Mouse (Mus musculus) gastrocnemius, postnatal 14 days (tissue): ENCODE data around the gene Cd52. TPM values are rescaled to one million over a fixed set of nuclear protein-coding genes. Genes with fewer than 3 reads are reported as not detected.

Experiments
- DNase-seq: peaks from one replicate; pipeline ENCODE4 v3.0.0; 2021; ENCODE audit warnings: mixed read lengths
- intact Hi-C: fragments of 180-260 bp; cut with DNase I; formaldehyde crosslinking; loops from one replicate; pipeline ENCODE4 v1.15.1; 2025; ENCODE audit warnings: low total_unique reads
- total RNA-seq, 2 experiments: library from RNA; stranded (reverse); gene quantifications; 2 replicates each; pipeline ENCODE4 v1.2.3; 2021

Gene Cd52
- total RNA-seq, 2 experiments from 2014 or later, result 0.51 to 1.7 TPM

DNA sequence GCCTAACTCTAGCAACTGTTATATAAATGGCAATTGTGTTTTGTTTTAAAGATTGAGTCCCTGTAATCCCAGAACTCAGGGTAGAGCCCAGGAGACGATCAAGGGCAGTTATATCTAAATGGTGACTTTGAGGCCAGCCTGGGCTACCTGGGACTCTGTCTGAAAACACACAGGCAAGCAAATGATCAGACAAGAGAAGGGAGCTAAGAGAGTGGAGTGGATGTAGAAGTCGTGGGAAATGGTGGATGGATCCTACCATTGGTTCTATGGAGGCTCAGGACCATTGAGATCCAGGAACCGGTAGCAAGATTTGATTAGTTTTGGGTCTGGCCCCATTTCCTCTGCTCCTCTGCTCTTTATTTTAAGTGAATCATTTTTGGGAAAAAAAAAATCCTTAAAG is 1.2 kb upstream of the Cd52 start:
- intact Hi-C loops, result no loop called here
- DNase-seq, result no peak

DNA sequence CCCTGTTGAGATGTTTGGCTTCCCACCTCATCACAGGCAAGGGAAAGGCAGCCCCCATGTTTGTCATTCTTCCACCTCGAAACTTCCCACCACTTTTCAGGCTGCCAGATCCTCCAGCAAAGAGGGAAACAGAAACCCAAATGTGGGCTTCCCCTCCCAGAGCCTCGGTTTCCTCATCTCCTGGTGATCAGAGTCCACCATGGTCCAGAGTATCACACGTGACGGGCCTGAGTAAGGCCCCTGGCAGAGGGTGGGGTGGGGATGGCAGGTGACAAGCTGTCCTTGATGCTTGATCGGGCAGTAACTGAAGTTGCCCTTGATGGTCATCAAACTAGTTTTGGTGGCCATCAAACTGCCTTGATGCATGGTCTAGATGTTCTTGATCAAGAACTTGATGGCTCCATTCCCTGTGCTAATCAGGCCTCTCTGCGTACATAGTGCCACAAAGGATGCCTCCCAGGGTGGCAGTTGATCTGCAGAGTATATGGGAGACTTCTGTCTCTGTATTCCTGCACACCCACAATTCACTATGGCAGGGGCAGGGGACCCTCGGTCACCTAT is 798 bp downstream of the Cd52 start:
- no peak for DNase-seq
- intact Hi-C loops, result no loop called here

DNA sequence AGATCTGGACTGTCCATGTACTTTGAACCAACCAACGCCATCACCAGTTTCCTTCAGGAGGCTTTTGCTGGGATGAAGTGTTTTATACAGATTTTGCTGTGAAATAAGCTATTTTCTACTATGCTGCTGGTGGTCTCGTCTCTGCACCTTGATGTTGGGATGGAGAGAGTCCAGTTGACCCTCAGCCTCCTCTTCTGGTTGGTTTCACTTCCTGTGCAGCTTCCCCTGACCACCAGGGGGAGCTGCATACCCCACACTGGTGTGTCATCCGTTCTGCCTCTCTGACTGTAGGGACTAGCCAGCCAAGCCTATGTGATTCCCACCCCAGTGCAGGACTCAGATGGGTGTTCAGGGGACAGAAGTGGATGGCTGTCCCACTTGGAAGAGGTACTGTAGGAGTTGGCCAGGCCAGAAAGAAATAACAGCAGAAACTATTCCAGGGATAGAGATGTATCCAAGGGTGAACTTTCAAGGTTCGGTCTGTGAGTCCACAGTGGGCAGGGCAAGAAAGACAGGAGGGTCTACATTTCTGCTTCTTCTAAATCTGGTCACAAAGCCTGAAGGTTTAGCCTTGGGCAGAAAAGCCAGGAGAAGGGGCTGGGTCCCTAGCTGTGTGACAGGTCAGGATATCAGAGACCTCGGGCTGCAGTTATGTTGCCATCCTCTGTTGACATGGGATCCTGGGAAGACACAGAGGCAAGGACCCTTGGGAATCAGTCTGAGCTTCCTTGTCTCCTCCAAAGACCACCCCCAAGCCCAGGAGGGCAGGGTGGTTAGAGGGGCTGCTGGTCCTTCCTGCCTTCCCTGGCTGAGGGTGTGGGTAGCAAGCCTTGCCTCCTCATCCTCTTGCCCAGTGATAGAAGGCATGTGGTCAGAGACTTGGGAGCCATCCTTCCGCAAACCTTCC is 2.2 kb downstream of the Cd52 start:
- DNase-seq, result peak; percentile 46
- intact Hi-C loops, result no loop called here

DNA sequence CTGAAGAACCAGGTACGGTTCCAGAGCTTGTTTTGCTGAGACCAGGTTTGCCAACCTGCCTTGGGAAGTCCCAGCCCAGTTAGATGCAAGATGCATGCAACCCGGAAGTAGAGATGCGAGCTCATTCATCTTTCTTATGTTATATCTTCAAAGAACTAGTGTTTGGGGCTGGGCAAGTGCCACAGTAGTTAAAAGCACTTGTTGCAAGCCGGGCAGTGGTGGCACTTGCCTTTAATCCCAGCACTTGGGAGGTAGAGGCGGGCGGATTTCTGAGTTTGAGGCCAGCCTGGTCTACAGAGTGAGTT is 3.7 kb downstream of the Cd52 start:
- no peak for DNase-seq
- intact Hi-C loops, result no loop called here

- intact Hi-C loops, result no loop called here
These were observed 4.2 kb downstream of the Cd52 start for GRCm38 (mm10) chr4:134090521-134091224.

GRCm38 (mm10) chr4:134089029-134089428 is 5.9 kb downstream of the Cd52 start:
- intact Hi-C loops, result loop anchor here (5.0 kb wide), 1 partner anchor 57 kb away; no protein-coding TSS in a partner anchor
- DNase-seq, result no peak

More at GRCm38 (mm10) chr4:134090521-134091224, 4.2 kb downstream of the Cd52 start:
- DNase-seq, result no peak

DNA sequence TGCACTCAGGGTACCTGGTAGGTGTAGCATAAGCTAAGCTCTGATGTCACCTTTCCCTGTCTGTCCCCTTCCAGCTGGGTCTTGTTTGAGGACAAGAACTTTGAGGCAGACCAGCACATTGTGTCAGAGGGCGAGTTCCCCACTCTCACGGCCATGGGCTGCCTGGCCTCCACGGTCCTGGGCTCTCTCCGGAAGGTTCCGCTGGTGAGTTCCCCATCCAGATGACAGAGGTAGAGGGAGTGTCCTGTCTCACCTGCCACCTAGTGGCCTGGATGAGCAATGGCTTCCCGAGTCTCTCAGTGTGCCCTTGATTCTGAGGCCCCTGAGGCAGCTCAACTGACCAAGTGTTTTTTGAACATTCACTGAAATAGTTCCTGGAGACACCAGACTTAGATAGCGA is 7.5 kb downstream of the Cd52 start:
- no peak for DNase-seq
- intact Hi-C loops, result loop anchor here (5.0 kb wide), 1 partner anchor 55 kb away; no protein-coding TSS in a partner anchor

- intact Hi-C loops, result loop anchor here (5.0 kb wide), 1 partner anchor 53 kb away; no protein-coding TSS in a partner anchor
- DNase-seq, result no peak
These were observed 9.9 kb downstream of the Cd52 start for GRCm38 (mm10) chr4:134084999-134085398.

DNA sequence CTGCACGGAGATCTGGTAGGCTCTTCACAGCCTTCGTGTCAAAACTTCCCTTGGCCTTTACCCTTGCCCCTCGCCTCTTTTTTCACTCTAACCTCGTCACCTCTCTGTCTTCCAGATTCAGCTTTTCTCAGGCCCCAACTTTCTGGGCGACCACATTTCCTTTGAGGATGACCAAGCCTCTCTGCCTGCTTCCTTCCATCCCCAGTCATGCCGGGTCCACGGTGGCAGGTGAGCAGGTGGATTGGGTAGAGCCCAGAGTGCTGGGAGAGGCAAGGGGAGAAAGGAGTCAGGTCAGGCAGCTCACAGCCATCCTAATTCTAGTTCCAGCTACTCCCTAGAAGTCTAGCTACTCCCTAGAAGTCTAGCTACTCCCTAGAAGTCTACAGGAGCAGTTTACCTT is 12.4 kb downstream of the Cd52 start:
- intact Hi-C loops, result no loop called here
- no peak for DNase-seq

- intact Hi-C loops, result no loop called here
- DNase-seq, result peak; percentile 8
These were observed 13.0 kb downstream of the Cd52 start for GRCm38 (mm10) chr4:134081730-134082386.

DNA sequence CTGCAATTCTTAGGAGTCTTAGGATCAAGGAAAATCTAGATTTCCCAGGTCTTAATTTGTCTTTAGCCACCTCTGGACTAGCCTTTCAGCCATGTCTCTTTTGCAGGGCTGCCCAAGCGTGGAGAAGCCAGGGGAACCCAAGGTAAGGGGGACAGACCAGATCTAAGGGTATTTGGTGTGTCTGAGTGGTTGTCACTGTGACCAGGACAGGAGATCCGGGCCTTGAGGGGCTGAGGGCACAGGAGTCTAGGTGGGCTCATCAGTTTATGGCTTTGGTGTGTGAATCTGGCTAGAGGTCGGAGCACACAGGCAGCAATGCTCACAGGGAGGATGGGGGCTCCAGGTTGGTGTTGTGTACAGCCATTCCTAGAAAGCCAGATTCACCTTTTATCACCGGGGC is 14.2 kb downstream of the Cd52 start:
- no peak for DNase-seq
- intact Hi-C loops, result no loop called here

DNA sequence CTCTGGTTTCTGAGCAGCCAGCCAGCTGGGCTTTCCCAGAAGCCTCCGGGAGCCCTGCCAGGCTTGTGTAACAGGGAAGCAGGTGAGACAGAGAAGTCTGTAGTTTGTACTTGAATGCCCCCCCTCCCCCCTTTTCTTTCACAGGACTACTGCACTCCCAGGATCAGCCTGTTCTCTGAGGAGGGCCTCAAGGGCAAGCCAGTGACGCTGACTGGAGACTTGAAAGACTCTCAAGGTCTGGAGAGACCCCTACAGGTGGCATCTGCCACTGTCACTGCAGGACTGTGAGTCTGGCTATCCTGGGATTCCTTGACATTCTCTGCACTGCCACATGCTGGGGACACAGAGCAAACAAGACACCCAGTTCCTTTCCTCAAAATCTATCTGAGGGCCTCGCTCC is 16.2 kb downstream of the Cd52 start:
- intact Hi-C loops, result loop anchor here (5.0 kb wide), 1 partner anchor 41 kb away; no protein-coding TSS in a partner anchor
- DNase-seq, result peak; percentile 44

DNA sequence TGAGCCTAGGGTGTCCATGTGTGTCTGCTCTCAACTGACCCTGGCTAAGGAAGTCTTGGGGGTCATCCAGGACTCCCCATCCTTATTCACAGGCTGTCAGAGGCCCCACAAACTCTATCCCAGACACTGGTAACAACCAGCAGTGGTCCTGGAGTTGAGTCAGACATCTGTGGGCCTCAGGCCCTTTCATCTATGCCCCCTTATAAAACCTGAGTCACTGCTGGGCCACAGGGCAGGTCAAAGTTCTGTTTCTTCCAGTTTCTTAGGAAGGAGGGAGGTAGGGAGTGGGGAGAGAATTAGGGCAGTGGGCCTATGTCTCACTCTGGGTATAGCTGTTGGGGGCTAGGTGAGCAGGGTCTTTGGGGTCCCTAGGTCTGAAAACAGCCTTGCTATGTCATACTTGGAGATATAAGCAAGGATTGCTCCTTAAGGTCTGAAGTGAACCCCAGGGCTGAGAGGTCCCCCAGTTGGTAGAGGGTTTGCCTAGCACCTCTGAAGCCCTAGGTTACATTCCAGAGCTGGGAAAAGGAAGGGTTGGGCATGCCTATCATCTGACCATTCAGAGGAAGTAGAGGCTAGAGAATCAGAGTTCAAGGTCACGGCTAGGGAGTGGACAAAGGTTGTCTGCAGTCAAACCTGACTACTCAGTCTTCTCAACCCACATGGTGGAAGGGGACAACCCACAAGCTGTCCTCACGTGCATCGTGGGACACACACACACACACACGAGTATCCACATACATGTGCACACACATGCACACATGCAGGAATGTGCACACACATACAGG is 25.9 kb downstream of the Cd52 start:
- no peak for DNase-seq
- intact Hi-C loops, result no loop called here

DNA sequence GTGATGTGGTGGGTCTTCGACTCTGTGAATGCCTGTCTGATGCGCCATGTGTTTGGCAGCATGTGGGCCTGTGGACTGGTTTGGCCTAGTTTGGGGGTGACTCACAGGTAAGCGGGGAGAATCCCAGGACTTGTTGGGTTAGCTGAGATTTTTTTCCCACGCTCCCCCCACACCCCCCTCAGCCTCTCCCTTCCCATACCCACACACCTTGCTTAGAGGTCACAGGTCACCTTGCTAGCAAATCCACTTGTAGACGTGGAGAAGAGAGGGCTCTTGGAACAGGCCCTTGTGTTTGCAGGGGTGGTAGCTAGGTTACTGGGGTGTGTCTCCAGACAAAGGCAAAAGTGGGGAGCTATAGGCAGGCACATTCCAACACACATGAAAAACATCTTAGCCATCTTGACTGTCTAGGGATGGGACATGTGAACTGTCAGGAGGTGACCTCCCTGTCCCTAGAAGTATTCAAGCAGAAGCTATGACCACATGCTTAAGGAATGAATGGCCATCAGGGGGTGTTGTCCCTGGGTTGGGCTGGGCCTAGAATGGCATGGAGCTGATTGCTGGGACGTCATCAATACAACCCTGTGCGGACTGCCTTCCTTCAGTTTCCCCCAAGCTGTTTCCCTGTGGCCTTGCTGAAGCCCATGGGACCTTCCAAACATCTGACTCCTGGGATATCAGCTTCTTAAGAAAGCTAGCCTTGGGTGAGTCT is 26.9 kb downstream of the Cd52 start:
- DNase-seq, result no peak
- intact Hi-C loops, result no loop called here

DNA sequence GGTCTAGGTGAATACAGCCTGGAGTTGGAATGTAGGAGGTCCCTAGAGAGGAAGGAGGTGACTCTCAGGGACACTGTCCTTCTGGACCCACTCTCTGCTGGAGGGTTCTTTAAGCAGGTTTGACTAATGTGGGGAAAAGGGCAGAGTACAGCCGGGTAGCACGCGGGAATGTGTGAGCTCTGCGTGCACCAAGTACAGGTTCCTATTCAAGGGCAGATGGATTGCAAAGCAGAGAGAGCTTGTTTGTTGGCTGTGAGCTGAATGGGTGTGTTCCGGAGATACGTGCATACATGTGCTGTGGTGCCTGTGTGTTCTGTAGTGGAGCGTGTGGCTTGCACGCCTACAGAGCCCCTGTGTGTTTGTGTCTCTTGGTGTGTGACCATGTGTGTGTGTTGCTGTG is 27.5 kb downstream of the Cd52 start:
- DNase-seq, result no peak
- intact Hi-C loops, result no loop called here

- DNase-seq, result no peak
- intact Hi-C loops, result no loop called here
These were observed 29.4 kb downstream of the Cd52 start for GRCm38 (mm10) chr4:134065431-134066004.

GRCm38 (mm10) chr4:134062561-134062960 is 32.3 kb downstream of the Cd52 start:
- DNase-seq, result no peak
- intact Hi-C loops, result no loop called here

- no peak for DNase-seq
- intact Hi-C loops, result no loop called here
These were observed 32.9 kb downstream of the Cd52 start for GRCm38 (mm10) chr4:134061944-134062446.
